Mouse (Mus musculus): ENCODE results near the gene Rabl2. TPM values are rescaled to one million over a fixed set of nuclear protein-coding genes. Genes with fewer than 3 reads are reported as not detected.

The Rabl2 gene
- 1.8 and 3.4 TPM in 2 replicates for polyA plus RNA-seq (2012; rRNA removed)

GRCm38 (mm10) chr15:89591723-89592455, at the start of gene Rabl2:
TSS of gene Rabl2 (minus strand) at chr15:89591923.

DNA sequence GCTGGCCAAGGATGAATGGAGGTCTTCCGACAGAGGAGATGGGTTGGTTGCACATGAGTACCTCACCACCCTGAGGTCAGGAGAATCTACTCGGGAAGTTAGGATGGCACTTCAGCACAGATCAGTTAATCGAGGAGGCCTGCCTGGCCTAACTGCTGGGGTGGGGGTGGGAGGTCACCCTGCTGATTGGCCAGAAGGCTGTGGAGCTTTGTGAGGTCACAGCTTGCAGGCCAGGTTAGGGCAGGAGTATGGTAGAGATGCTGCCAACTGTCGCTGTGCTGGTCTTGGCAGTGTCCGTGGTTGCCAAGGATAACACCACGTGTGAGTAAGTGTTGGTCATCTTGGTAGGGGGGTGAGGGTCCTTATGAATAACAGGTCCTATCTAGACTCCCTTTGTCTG, 23.6 kb downstream of the Rabl2 start, which contains the start of gene Acr:
Gene Acr (plus strand): TSS at position 213 of the 400 bp plus-strand sequence.

Other genes starting within 250 kb of the Rabl2 start
- 17.5 and 19.8 TPM in 2 replicates for gene Lmf2, start 236.3 kb downstream of the Rabl2 start, polyA plus RNA-seq (2012; rRNA removed)
- 88.6 and 103 TPM in 2 replicates for gene Ncaph2, start 236.2 kb downstream of the Rabl2 start, polyA plus RNA-seq (2012; rRNA removed)
- gene Sco2, start 218.1 kb downstream of the Rabl2 start, polyA plus RNA-seq (2012; rRNA removed) = 22.5 and 28.4 TPM in 2 replicates
- gene Tymp, start 214.9 kb downstream of the Rabl2 start, polyA plus RNA-seq (2012; rRNA removed) = 2.5 and 6.6 TPM in 2 replicates
- 3.9 and 4.4 TPM in 2 replicates for gene Odf3b, start 212.6 kb downstream of the Rabl2 start, polyA plus RNA-seq (2012; rRNA removed)
- not detected in 2 replicates for gene Klhdc7b, start 207.0 kb downstream of the Rabl2 start, polyA plus RNA-seq (2012; rRNA removed)
- not detected in 2 replicates for gene Syce3, start 181.4 kb downstream of the Rabl2 start, polyA plus RNA-seq (2012; rRNA removed)
- 1.7 and 5.0 TPM in 2 replicates for gene Cpt1b, start 166.1 kb downstream of the Rabl2 start, polyA plus RNA-seq (2012; rRNA removed)
- 0.14 and 0.23 TPM in 2 replicates for gene C730034F03Rik, start 162.3 kb downstream of the Rabl2 start, polyA plus RNA-seq (2012; rRNA removed)
- gene Gm44502, start 162.2 kb downstream of the Rabl2 start, polyA plus RNA-seq (2012; rRNA removed) = 0.27 and 1.8 TPM in 2 replicates
- 38.2 and 43.2 TPM in 2 replicates for gene Chkb, start 162.0 kb downstream of the Rabl2 start, polyA plus RNA-seq (2012; rRNA removed)
- gene Mapk8ip2, start 138.0 kb downstream of the Rabl2 start, polyA plus RNA-seq (2012; rRNA removed) = 0.69 and 0.73 TPM in 2 replicates
- 15.1 and 20.1 TPM in 2 replicates for gene Arsa, start 114.5 kb downstream of the Rabl2 start, polyA plus RNA-seq (2012; rRNA removed)
- 7.6 and 8.7 TPM in 2 replicates for gene Shank3, start 92.3 kb downstream of the Rabl2 start, polyA plus RNA-seq (2012; rRNA removed)
- 0.04 and 0.43 TPM in 2 replicates for gene Acr, start 23.6 kb downstream of the Rabl2 start, polyA plus RNA-seq (2012; rRNA removed)
- gene Syt10, start 249.9 kb upstream of the Rabl2 start, polyA plus RNA-seq (2012; rRNA removed) = not detected in 2 replicates